Comparison of ENCODE assay signal across 8 mouse cellular contexts in genomic region chr6:148830748-148831727, GRCm38 (mm10). TPM values are rescaled to one million over a fixed set of nuclear protein-coding genes. Genes with fewer than 3 reads are reported as not detected.
DNase-seq lines count a peak whose midpoint lies in the region; ATAC-seq lines count a peak whose summit lies in the region.

Ipo8 (minus strand) TSS chr6:148831467.

- DNase-seq in adipocyte (ENCODE audit: low spot score) = peak; percentile 97
- peak; percentile 98 for DNase-seq in embryo, embryonic 10 days (ENCODE audit: low spot score)
- DNase-seq in gastrocnemius, postnatal 10 days = peak; percentile 74
- peak; percentile 91 for DNase-seq in induced T-regulatory cell, adult 2 months (ENCODE audit: low read depth)
- DNase-seq in left cerebral cortex, adult 9 months (ENCODE audit: low spot score in 2 of 2) = peak; percentile 94 to 97
- DNase-seq in right cerebral cortex, postnatal 14 days = peak; percentile 87
- peak; percentile 79 to 91 for DNase-seq in urinary bladder, postnatal 36 days (ENCODE audit: low spot score in 2 of 2)

- peak; percentile 96 for ATAC-seq in megakaryocyte progenitor cell, adult 5-6 weeks (replicated peaks; ENCODE audit: poor library complexity)

RNA-seq across cellular contexts. Expression of gene Ipo8, which starts in this region (rescaled TPM):
- total RNA-seq in gastrocnemius, postnatal 10 days (2021) = 10 to 100 TPM; 25.0 to 28.0 TPM
- 31.4 and 35.0 TPM in 2 replicates for total RNA-seq in megakaryocyte progenitor cell, adult 5-6 weeks (2015)
- total RNA-seq in megakaryocyte progenitor cell, adult 5-6 weeks (2017) = 39.9 and 49.8 TPM in 2 replicates

Comparison
In these comparisons a context has a peak if more than half of its experiments do, and no peak if none do; other contexts are left out.
1. Peak in every context shown above with its lines: DNase-seq and ATAC-seq.